Mouse (Mus musculus): ENCODE results near the gene Alcam.

GRCm38 (mm10) chr16:52250935-52251334 lies 202.9 kb downstream of the Alcam start:
- TF ChIP-seq CTCF (IDR thresholded peaks at IDR 0.05; ENCODE audit: control insufficient read depth, insufficient read depth, insufficient replicate concordance, low read depth, low read length): no peak
- TF ChIP-seq POLR2A (IDR thresholded peaks at IDR 0.05; ENCODE audit: control insufficient read depth, low read depth, low read length): no peak

All from testis, adult 2 months (tissue).